Mouse (Mus musculus): ENCODE results near the gene Sec16b. TPM values are rescaled to one million over a fixed set of nuclear protein-coding genes. Genes with fewer than 3 reads are reported as not detected.

Gene Sec16b
- polyA plus RNA-seq, 1 experiment from 2014 or later, result 1.3 TPM

- Histone ChIP-seq H3K4me1 (ENCODE audit: control insufficient read depth, insufficient read depth, low read length) (no peaks in the 10 kb centered on the region), H3K27ac (replicated peaks; ENCODE audit: low read depth, low read length) (no peak overlapping the region), H3K4me3 (ENCODE audit: low read depth, low read length) (no peak overlapping the region), H3K27me3 (ENCODE audit: control insufficient read depth, insufficient read depth, low read length) (no peaks in the 10 kb centered on the region), H3K9me3 (ENCODE audit: control insufficient read depth, low read length) (no peaks in the 10 kb centered on the region), H3K36me3 (ENCODE audit: control insufficient read depth, insufficient read depth, low read length) (no peaks in the 10 kb centered on the region), H3K9ac (ENCODE audit: low read length) (no peak overlapping the region), H3K4me2 (ENCODE audit: low read depth, severe bottlenecking) (no peak overlapping the region)
- no peak for ATAC-seq (ENCODE audit: insufficient number of reproducible peaks, low FRiP score, low TSS enrichment, low read depth)
- no peak for DNase-seq (ENCODE audit: low spot score)
- 88% methylated on average over 8 of the region's 8 CpGs for WGBS
Observed at GRCm38 (mm10) chr1:157578336-157578735, 71.8 kb downstream of the Sec16b start.

GRCm38 (mm10) chr1:157586556-157586955, 80.0 kb downstream of the Sec16b start:
- H3K27me3 ChIP-seq (ENCODE audit: control insufficient read depth, insufficient read depth, low read length), result no peaks in the 10 kb centered on the region
- no peak overlapping the region for H3K4me2 ChIP-seq (ENCODE audit: low read depth, severe bottlenecking)
- DNase-seq (ENCODE audit: low spot score), result no peak
- H3K9me3 ChIP-seq (ENCODE audit: control insufficient read depth, low read length), result no peaks in the 10 kb centered on the region
- no peak overlapping the region for H3K27ac ChIP-seq (replicated peaks; ENCODE audit: low read depth, low read length)
- H3K9ac ChIP-seq (ENCODE audit: low read length), result no peak overlapping the region
- ATAC-seq (ENCODE audit: insufficient number of reproducible peaks, low FRiP score, low TSS enrichment, low read depth), result no peak
- WGBS, result 68% methylated on average over 5 of the region's 5 CpGs
- H3K4me1 ChIP-seq (ENCODE audit: control insufficient read depth, insufficient read depth, low read length), result no peaks in the 10 kb centered on the region
- H3K36me3 ChIP-seq (ENCODE audit: control insufficient read depth, insufficient read depth, low read length), result no peaks in the 10 kb centered on the region
- H3K4me3 ChIP-seq (ENCODE audit: low read depth, low read length), result no peak overlapping the region

- H3K4me1 ChIP-seq (ENCODE audit: control insufficient read depth, insufficient read depth, low read length), result peaks cover 2% of the 10 kb centered on the region; the same call in 1 of the 2 replicates
- H3K27me3 ChIP-seq (ENCODE audit: control insufficient read depth, insufficient read depth, low read length), result no peaks in the 10 kb centered on the region
- H3K9me3 ChIP-seq (ENCODE audit: control insufficient read depth, low read length), result no peaks in the 10 kb centered on the region
- no peak overlapping the region for H3K4me2 ChIP-seq (ENCODE audit: low read depth, severe bottlenecking)
- H3K4me3 ChIP-seq (ENCODE audit: low read depth, low read length), result no peak overlapping the region
- H3K9ac ChIP-seq (ENCODE audit: low read length), result no peak overlapping the region
- no peak for DNase-seq (ENCODE audit: low spot score)
- no peak for ATAC-seq (ENCODE audit: insufficient number of reproducible peaks, low FRiP score, low TSS enrichment, low read depth)
- no peaks in the 10 kb centered on the region for H3K36me3 ChIP-seq (ENCODE audit: control insufficient read depth, insufficient read depth, low read length)
- 55% methylated on average over 2 of the region's 2 CpGs for WGBS
- no peak overlapping the region for H3K27ac ChIP-seq (replicated peaks; ENCODE audit: low read depth, low read length)
Observed at GRCm38 (mm10) chr1:157592039-157592438, 85.5 kb downstream of the Sec16b start.

GRCm38 (mm10) chr1:157594561-157594960, 88.0 kb downstream of the Sec16b start:
- peaks cover 2% of the 10 kb centered on the region; the same call in 1 of the 2 replicates for H3K4me1 ChIP-seq (ENCODE audit: control insufficient read depth, insufficient read depth, low read length)
- no peak overlapping the region for H3K9ac ChIP-seq (ENCODE audit: low read length)
- ATAC-seq (ENCODE audit: insufficient number of reproducible peaks, low FRiP score, low TSS enrichment, low read depth) (no peak), DNase-seq (ENCODE audit: low spot score) (no peak)
- H3K4me3 ChIP-seq (ENCODE audit: low read depth, low read length), result no peak overlapping the region
- H3K27me3 ChIP-seq (ENCODE audit: control insufficient read depth, insufficient read depth, low read length), result no peaks in the 10 kb centered on the region
- H3K9me3 ChIP-seq (ENCODE audit: control insufficient read depth, low read length), result no peaks in the 10 kb centered on the region
- no peaks in the 10 kb centered on the region for H3K36me3 ChIP-seq (ENCODE audit: control insufficient read depth, insufficient read depth, low read length)
- no peak overlapping the region for H3K4me2 ChIP-seq (ENCODE audit: low read depth, severe bottlenecking)
- H3K27ac ChIP-seq (replicated peaks; ENCODE audit: low read depth, low read length), result no peak overlapping the region
- 88% methylated on average over 5 of the region's 5 CpGs for WGBS

- WGBS, result 89% methylated on average over 9 of the region's 9 CpGs
- H3K36me3 ChIP-seq (ENCODE audit: control insufficient read depth, insufficient read depth, low read length), result no peaks in the 10 kb centered on the region
- peaks cover 2% of the 10 kb centered on the region; the same call in 1 of the 2 replicates for H3K4me1 ChIP-seq (ENCODE audit: control insufficient read depth, insufficient read depth, low read length)
- H3K4me2 ChIP-seq (ENCODE audit: low read depth, severe bottlenecking), result no peak overlapping the region
- DNase-seq (ENCODE audit: low spot score) (no peak), ATAC-seq (ENCODE audit: insufficient number of reproducible peaks, low FRiP score, low TSS enrichment, low read depth) (no peak)
- no peak overlapping the region for H3K9ac ChIP-seq (ENCODE audit: low read length)
- no peak overlapping the region for H3K4me3 ChIP-seq (ENCODE audit: low read depth, low read length)
- H3K27me3 ChIP-seq (ENCODE audit: control insufficient read depth, insufficient read depth, low read length), result no peaks in the 10 kb centered on the region
- H3K9me3 ChIP-seq (ENCODE audit: control insufficient read depth, low read length), result no peaks in the 10 kb centered on the region
- no peak overlapping the region for H3K27ac ChIP-seq (replicated peaks; ENCODE audit: low read depth, low read length)
Observed at GRCm38 (mm10) chr1:157595165-157595564, 88.6 kb downstream of the Sec16b start.

- DNase-seq (ENCODE audit: low spot score), result no peak
- Histone ChIP-seq H3K9me3 (ENCODE audit: control insufficient read depth, low read length) (no peaks in the 10 kb centered on the region), H3K27me3 (ENCODE audit: control insufficient read depth, insufficient read depth, low read length) (no peaks in the 10 kb centered on the region), H3K9ac (ENCODE audit: low read length) (no peak overlapping the region), H3K27ac (replicated peaks; ENCODE audit: low read depth, low read length) (no peak overlapping the region), H3K4me1 (ENCODE audit: control insufficient read depth, insufficient read depth, low read length) (no peaks in the 10 kb centered on the region), H3K36me3 (ENCODE audit: control insufficient read depth, insufficient read depth, low read length) (no peaks in the 10 kb centered on the region), H3K4me2 (ENCODE audit: low read depth, severe bottlenecking) (no peak overlapping the region), H3K4me3 (ENCODE audit: low read depth, low read length) (no peak overlapping the region)
- no peak for ATAC-seq (ENCODE audit: insufficient number of reproducible peaks, low FRiP score, low TSS enrichment, low read depth)
- WGBS, result 72% methylated on average over 5 of the region's 5 CpGs
Observed at GRCm38 (mm10) chr1:157604513-157604912, 98.0 kb downstream of the Sec16b start.

Other genes starting within 250 kb of the Sec16b start
- 7.0 and 8.0 TPM in 2 replicates for gene Rasal2, start 94.1 kb upstream of the Sec16b start, polyA plus RNA-seq (2014; fragmentation: Nextera tagmentation; extraction: Ambion mirVana)
- 6.4 and 8.6 TPM in 2 replicates for gene Cryzl2, start 48.2 kb upstream of the Sec16b start, polyA plus RNA-seq (2014; fragmentation: Nextera tagmentation; extraction: Ambion mirVana)

All from limb, embryonic 11.5 days (tissue).